Mouse (Mus musculus) brain, embryonic 18.5 days (tissue): Measurements from ENCODE around the gene Meis2.

Source experiments
- DNase-seq: peaks from one replicate; pipeline ENCODE4 v3.0.0-alpha.2; 2012; ENCODE audit warnings: low read depth, low spot score

The Meis2 gene

DNA sequence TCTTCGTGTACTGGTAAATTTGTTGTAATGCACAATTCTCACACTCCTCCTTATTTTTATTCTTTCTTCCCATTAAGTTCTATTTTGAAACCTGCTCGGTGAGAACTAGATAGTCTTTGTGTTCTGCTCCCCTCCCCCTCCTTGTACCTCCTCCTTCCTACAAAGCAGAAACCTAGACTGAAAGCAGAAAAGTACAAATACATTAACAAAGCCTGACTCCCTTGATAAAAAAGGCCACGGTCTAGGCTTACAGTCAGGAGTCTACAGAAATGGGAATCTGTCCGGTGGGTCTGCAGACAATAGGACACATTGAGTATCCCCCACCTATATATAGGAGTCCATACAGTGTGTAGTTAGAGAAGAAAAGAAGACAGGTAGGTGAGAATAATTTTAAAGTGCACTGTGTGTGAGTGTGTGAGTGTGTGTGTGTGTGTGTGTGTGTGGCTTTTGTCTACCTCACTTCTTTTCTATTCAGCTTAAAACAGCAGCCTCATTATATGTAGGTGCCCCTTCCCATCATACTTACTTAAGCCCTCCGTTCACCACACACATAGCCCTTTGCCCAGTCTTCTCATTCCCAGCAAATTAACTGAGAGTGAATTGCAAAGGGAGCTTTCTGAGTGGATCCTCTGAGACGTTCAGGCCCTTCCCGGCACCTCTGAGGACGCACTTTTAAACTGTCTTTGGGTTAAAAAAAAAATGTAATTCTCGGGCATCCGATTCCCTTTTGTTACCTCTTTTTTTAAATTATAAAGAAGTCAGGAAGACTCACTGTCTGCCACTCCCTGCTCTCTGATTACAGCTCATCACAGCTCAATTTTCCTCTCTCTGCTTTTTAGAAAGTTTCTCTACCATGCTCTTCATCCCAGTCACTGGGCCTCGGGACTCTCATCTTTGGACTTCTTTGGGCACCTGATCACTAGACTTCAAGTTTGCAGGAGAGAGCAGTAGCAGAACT is 208.2 kb downstream of the Meis2 start:
- peak; percentile 34 for DNase-seq

GRCm38 (mm10) chr2:115856401-115857073 is 209.1 kb downstream of the Meis2 start:
- peak; percentile 24 for DNase-seq

DNA sequence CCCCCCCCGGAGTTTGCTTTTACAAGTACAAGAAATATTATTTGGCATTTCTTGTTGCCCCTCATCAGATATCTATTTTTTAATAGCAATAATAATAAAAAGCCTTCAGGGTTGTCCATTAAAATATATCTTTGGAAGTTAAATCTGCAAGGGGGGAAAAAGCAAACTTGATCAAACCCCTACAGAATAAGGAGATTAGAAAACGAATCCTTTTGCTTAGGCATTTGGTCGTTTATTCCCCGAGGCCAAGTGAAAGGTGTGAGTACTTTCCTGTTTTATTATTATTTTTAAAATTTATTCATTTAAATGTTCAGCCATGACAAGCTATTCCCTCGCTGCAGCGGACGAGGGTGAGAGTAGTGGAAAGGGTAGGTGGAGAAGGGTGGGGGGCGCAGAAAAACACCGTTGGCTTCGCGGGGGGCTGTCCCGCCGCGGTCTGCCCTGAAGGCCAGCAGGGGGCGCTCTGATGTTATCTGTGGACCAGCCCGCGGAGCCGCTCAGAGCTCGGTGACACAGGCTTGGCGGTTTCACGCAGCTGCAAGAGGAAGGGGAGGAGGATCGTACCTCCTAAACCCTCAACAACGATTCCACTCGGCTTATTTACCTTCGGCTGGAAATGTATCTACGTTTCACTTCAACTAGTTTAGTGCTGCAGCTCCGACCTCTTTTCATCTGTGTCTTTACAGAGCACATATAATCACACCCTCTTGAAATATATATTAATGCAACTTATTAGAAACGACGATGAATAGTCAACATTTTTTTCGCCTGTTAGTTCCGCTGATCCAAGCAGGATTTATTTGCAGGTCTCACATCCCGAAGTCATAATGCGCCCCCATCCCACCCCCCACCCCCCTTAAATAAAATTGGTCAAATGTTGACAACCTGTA is 209.9 kb downstream of the Meis2 start:
- DNase-seq, result peak; percentile 79

- peak; percentile 16 for DNase-seq
These were observed 210.8 kb downstream of the Meis2 start for GRCm38 (mm10) chr2:115854828-115855311.

GRCm38 (mm10) chr2:115854007-115854827 is 211.4 kb downstream of the Meis2 start:
- peak; percentile 12 for DNase-seq

- DNase-seq, result no peak
These were observed 212.4 kb downstream of the Meis2 start for GRCm38 (mm10) chr2:115853221-115853620.

DNA sequence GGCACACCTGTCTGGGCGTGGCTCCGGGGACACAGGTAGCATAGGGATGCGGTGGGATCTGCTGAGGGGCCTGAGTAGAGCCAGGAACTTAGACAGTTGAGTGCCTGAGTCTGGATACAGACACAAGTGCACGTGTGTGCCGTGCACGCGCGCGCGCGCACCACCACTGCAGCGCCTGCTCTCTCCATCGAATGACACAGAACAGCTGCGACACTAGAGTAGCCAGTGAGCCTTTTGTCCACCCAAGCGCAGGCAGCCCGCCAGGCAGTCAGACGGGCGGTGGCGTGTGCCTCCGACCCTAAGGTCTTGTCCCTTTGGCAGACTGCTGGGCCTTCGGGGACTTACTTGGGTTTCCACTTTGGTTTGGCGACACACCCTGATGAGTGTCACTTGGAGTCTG is 213.0 kb downstream of the Meis2 start:
- peak; percentile 34 for DNase-seq

DNA sequence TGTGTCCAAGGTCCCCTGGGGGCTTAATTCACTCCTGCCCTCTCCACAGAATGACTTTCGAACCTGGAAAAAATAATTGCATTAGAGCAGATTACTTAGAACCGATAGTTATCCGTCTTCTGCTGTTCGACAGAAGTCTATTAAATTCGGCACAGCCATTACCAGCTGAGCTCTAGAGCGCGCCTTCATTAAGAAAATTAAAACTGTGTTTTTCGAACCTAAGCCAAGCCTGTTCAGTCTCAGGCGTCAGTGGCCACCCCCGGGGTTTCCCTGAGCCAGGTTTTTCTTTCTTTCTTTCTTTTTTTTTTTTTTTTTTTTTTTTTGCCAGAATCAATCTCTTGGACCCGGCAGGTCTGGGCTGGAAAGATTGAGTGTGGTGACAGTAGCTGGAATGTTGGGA is 213.5 kb downstream of the Meis2 start:
- DNase-seq, result no peak

- DNase-seq, result no peak
These were observed 214.7 kb downstream of the Meis2 start for GRCm38 (mm10) chr2:115850961-115851360.

DNA sequence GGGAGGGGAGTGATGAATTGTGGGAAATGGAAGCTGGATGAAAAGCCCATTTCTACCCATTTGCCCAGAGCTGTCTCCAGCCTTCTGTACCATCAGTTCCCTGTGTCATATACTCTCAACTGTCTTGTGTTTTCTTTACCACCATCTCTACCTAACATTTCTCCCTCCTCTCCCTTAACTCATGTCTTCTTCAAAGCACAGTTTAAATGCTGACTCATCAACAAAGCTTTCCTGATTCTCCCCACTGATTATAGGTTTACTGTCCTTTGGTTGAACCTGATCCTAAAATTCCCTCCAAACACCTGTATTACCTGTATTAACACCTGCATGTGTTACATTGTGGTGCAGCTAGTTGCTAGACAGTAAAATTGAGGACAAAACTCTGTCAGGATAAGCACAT is 222.8 kb downstream of the Meis2 start:
- no peak for DNase-seq

DNA sequence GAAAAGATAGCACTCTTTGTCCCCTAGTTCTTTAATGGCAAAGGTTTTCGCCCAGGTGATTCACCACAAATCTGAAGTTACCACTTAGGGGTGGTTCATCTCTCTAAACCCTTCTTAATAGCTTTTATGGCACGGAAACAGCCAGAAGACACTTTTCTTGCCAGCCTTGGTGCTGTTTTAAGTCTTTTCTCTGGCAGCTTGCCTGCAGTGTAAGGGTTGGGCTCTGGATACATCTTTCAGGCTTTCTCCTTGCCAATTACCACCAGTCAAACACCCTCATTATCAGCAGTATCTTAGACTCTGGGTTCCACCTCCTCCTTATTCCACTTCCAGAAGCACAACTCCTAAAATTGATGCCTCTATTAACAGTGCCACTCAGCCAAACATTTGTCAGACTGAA is 229.6 kb downstream of the Meis2 start:
- DNase-seq, result no peak

- no peak for DNase-seq
These were observed 243.3 kb downstream of the Meis2 start for GRCm38 (mm10) chr2:115822361-115822760.

DNA sequence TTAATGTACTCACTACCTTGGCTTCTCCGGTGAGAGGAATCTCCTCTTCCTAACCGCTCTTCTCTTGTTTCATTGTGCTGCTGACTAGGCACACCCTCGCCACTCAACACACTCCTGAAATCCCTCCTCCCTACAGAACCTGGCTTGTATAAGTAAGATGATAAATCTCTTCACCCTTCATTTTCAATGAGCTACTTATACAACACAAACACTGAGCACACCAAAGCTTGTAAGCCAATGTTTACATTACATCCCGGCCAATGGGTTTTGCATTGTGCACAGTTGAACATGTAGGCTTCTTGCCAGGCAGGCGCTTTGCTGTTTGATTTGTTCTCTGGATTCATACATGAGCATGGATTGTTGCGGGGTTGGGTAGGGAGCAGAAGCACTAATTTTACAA is 247.7 kb downstream of the Meis2 start:
- DNase-seq, result no peak

DNA sequence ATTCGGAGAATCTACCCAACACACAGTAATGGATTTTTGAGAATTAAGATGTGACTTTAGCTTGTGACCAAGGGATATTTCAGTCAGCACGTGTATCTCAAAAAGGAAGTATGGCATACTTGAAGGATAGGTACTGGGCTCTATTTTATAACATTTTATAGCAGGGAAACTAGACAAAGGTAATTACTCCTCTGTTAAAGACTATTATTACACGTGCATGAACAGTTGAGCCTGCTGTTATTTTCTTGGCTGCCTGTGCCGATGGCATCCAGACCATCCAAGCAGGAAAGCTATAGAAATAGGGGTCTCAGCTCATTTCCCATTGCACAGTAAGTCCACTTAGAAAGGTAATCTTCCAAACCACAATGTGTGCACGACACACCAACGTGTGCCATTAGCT is 251.9 kb downstream of the Meis2 start:
- DNase-seq, result no peak

- peak; percentile 12 for DNase-seq
These were observed 252.3 kb downstream of the Meis2 start for GRCm38 (mm10) chr2:115813316-115813715.
